Mouse (Mus musculus) CH12.LX (cell line): ENCODE data around the gene Mbl1. TPM values are rescaled to one million over a fixed set of nuclear protein-coding genes. Genes with fewer than 3 reads are reported as not detected.

ENCODE experiments used
- DNase-seq: peaks from one replicate; pipeline ENCODE4 v3.0.0-alpha.2; 2013; ENCODE audit errors: extremely low read depth
- H3K27ac ChIP-seq: 2 replicates; pipeline ENCODE4 v1.5.1; 2012; ENCODE audit warnings: low read depth, mild to moderate bottlenecking, control low read depth, moderate library complexity; ENCODE audit not compliant: insufficient read depth
- H3K27me3 ChIP-seq: replicated peaks from 2 replicates; pipeline ENCODE3; 2012; ENCODE audit warnings: inconsistent platforms
- H3K36me3 ChIP-seq, 2 experiments: replicated peaks in 1 of 2; 2 replicates each; pipeline versions ENCODE3 to v1.6.1; 2012; ENCODE audit warnings: inconsistent platforms in 1 of 2, low read length in 1 of 2, mild to moderate bottlenecking in 1 of 2, mixed read lengths in 1 of 2, moderate library complexity in 1 of 2; ENCODE audit not compliant: control insufficient read depth in 1 of 2, insufficient read depth in 1 of 2
- H3K4me1 ChIP-seq, 2 experiments: 2 replicates each; pipeline ENCODE4 v1.6.1; 2012; ENCODE audit warnings: inconsistent platforms in 1 of 2, moderate library complexity in 1 of 2; ENCODE audit not compliant: insufficient read depth in 2 of 2, control insufficient read depth in 1 of 2
- H3K4me2 ChIP-seq: 2 replicates; pipeline ENCODE4 v1.6.1; 2012; ENCODE audit warnings: low read depth, mild to moderate bottlenecking, control low read depth; ENCODE audit not compliant: poor library complexity, insufficient read depth, severe bottlenecking
- H3K4me3 ChIP-seq, 3 experiments: fragments of 150-350 bp in 1 of 3; sonication (generic) in 1 of 3; replicated peaks in 1 of 3; 2 replicates each; pipeline versions ENCODE3 to v1.5.1; 2011 to 2012; ENCODE audit warnings: low read depth in 2 of 3, low read length in 2 of 3, mild to moderate bottlenecking in 2 of 3, moderate library complexity in 2 of 3, control low read depth in 1 of 3, improper control_type of control experiment in 1 of 3, inconsistent platforms in 1 of 3, mixed read lengths in 1 of 3; ENCODE audit not compliant: poor library complexity in 1 of 3
- H3K79me2 ChIP-seq: replicated peaks from 2 replicates; pipeline ENCODE4 v1.6.1; 2012; ENCODE audit warnings: mild to moderate bottlenecking, moderate library complexity; ENCODE audit not compliant: control insufficient read depth, poor library complexity, insufficient read depth, severe bottlenecking; ENCODE audit errors: extremely low read depth
- H3K9ac ChIP-seq: 2 replicates; pipeline ENCODE4 v1.6.1; 2012; ENCODE audit warnings: low read depth, mild to moderate bottlenecking, control low read depth, moderate library complexity; ENCODE audit not compliant: insufficient read depth
- H3K9me3 ChIP-seq: replicated peaks from 2 replicates; pipeline ENCODE3; 2012; ENCODE audit warnings: low read length, inconsistent platforms, mixed read lengths
- BHLHE40 ChIP-seq: IDR thresholded peaks from 2 replicates; pipeline ENCODE4 v1.6.1; 2011; ENCODE audit warnings: mild to moderate bottlenecking, low read depth, low read length, improper control_type of control experiment
- CHD1 ChIP-seq: IDR thresholded peaks from 2 replicates; pipeline ENCODE4 v1.6.1; 2012; ENCODE audit warnings: low read depth, low read length, improper control_type of control experiment, inconsistent platforms
- CHD2 ChIP-seq: IDR thresholded peaks from 2 replicates; pipeline ENCODE4 v1.6.1; 2011; ENCODE audit warnings: low read length, improper control_type of control experiment
- EP300 ChIP-seq: IDR thresholded peaks from 2 replicates; pipeline ENCODE4 v1.6.1; 2011; ENCODE audit warnings: low read length, improper control_type of control experiment
- ETS1 ChIP-seq: conservative IDR thresholded peaks from 2 replicates; pipeline ENCODE4 v1.6.1; 2012; ENCODE audit warnings: low read depth, mild to moderate bottlenecking, inconsistent platforms, low read length, improper control_type of control experiment, moderate library complexity
- GABPA ChIP-seq: IDR thresholded peaks from 2 replicates; pipeline ENCODE4 v1.6.1; 2012; ENCODE audit warnings: low read depth, low read length, improper control_type of control experiment, inconsistent platforms; ENCODE audit not compliant: insufficient replicate concordance
- IRF4 ChIP-seq: IDR thresholded peaks from 2 replicates; pipeline ENCODE4 v1.6.1; 2014; ENCODE audit warnings: low read depth, mild to moderate bottlenecking, inconsistent platforms, low read length, improper control_type of control experiment
- JUND ChIP-seq: conservative IDR thresholded peaks from 2 replicates; pipeline ENCODE4 v1.6.1; 2011; ENCODE audit warnings: low read depth, low read length, improper control_type of control experiment
- KAT2A ChIP-seq: IDR thresholded peaks from 2 replicates; pipeline ENCODE4 v1.6.1; 2012; ENCODE audit warnings: low read length, improper control_type of control experiment, inconsistent platforms; ENCODE audit not compliant: insufficient replicate concordance
- MXI1 ChIP-seq: IDR thresholded peaks from 2 replicates; pipeline ENCODE4 v1.6.1; 2011; ENCODE audit warnings: mild to moderate bottlenecking, low read depth, low read length, improper control_type of control experiment
- NELFE ChIP-seq: IDR thresholded peaks from 2 replicates; pipeline ENCODE4 v1.6.1; 2011; ENCODE audit warnings: low read depth, low read length, improper control_type of control experiment
- NRF1 ChIP-seq: IDR thresholded peaks from 2 replicates; pipeline ENCODE4 v1.6.1; 2014; ENCODE audit warnings: low read depth, mild to moderate bottlenecking, inconsistent platforms, low read length, improper control_type of control experiment, moderate library complexity
- RAD21 ChIP-seq: IDR thresholded peaks from 2 replicates; pipeline ENCODE4 v1.6.1; 2011; ENCODE audit warnings: low read depth, mild to moderate bottlenecking, low read length, improper control_type of control experiment, moderate library complexity
- SIN3A ChIP-seq: IDR thresholded peaks from 2 replicates; pipeline ENCODE4 v1.6.1; 2012; ENCODE audit warnings: low read length, improper control_type of control experiment, inconsistent platforms
- SMC3 ChIP-seq: IDR thresholded peaks from 2 replicates; pipeline ENCODE4 v1.6.1; 2011; ENCODE audit warnings: low read depth, low read length, improper control_type of control experiment
- TBP ChIP-seq: conservative IDR thresholded peaks from 2 replicates; pipeline ENCODE4 v1.6.1; 2011; ENCODE audit warnings: low read depth, low read length, improper control_type of control experiment
- TCF12 ChIP-seq: IDR thresholded peaks from 2 replicates; pipeline ENCODE4 v1.6.1; 2014; ENCODE audit warnings: low read depth, mild to moderate bottlenecking, inconsistent platforms, low read length, improper control_type of control experiment
- UBTF ChIP-seq: IDR thresholded peaks from 2 replicates; pipeline ENCODE4 v1.6.1; 2012; ENCODE audit warnings: low read depth, mild to moderate bottlenecking, inconsistent platforms, low read length, improper control_type of control experiment, moderate library complexity
- ZC3H11A ChIP-seq: IDR thresholded peaks from 2 replicates; pipeline ENCODE4 v1.6.1; 2012; ENCODE audit warnings: low read depth, mild to moderate bottlenecking, inconsistent platforms, low read length, improper control_type of control experiment
- dilution Hi-C: fragments of 300-500 bp; cut with MboI; formaldehyde crosslinking; loops from 2 replicates; pipeline ENCODE4 v1.14.3; 2020; ENCODE audit warnings: low sequenced_read_pairs; ENCODE audit not compliant: extremely low pct_unique_long_range_greater_than_20kb, extremely low pct_ligation_motif_present
- in situ Hi-C: fragments of 300-500 bp; cut with MboI; formaldehyde crosslinking; loops from 3 replicates; pipeline ENCODE4 v1.14.3; 2019; ENCODE audit warnings: low sequenced_read_pairs, low pct_ligation_motif_present, low pct_unique_long_range_greater_than_20kb, mixed read lengths
- polyA plus RNA-seq: library from polyadenylated mRNA; unstranded; fragments of >175 nt; gene quantifications from 2 replicates; pipeline ENCODE4 v1.2.1, GENCODE M21; 2012; ENCODE audit warnings: low read depth; ENCODE audit not compliant: insufficient read length
- total RNA-seq, 2 experiments: library from RNA; depleted of rRNA; stranded (reverse); fragments of 300-350 nt in 1 of 2; fragments of >200 nt in 1 of 2; gene quantifications; 2 replicates each; pipeline ENCODE4 v1.2.3; 2012 to 2014

Gene Mbl1
- total and polyA plus RNA-seq, 3 experiments: not detected

GRCm38 (mm10) chr14:41131540-41131939 lies 19.7 kb upstream of the Mbl1 start, which contains the start of gene Sftpa1:
Gene Sftpa1, plus strand, starts transcription at chr14:41131782.
- in situ Hi-C loops: no loop called here
- DNase-seq: no peak
- H3K27me3 ChIP-seq: no peaks in the 10 kb centered on the region
- no peaks in the 10 kb centered on the region for H3K9me3 ChIP-seq
- no peak within 1 kb of the TSS for H3K4me3 ChIP-seq
- H3K9ac ChIP-seq: no peak within 1 kb of the TSS
- dilution Hi-C loops: no loop called here
- H3K4me2 ChIP-seq: no peak within 1 kb of the TSS
- no peak within 1 kb of the TSS for H3K27ac ChIP-seq
- H3K79me2 ChIP-seq: no peaks in the 10 kb centered on the region
- TF ChIP-seq NRF1 (no peak), TBP (no peak), SIN3A (no peak), TCF12 (no peak), MXI1 (no peak), EP300 (no peak), CHD1 (no peak), CHD2 (no peak), UBTF (no peak), IRF4 (no peak), GABPA (no peak)
- TF ChIP-seq, all 38 proteins: peak for 0
- Histone ChIP-seq H3K36me3 (no peaks in the 10 kb centered on the region), H3K4me1 (no peaks in the 10 kb centered on the region; a peak in 1 of 4 replicates)

GRCm38 (mm10) chr14:41137006-41137405 lies 14.3 kb upstream of the Mbl1 start:
- no peaks in the 10 kb centered on the region for H3K36me3 ChIP-seq
- H3K9ac ChIP-seq: no peak overlapping the region
- TF ChIP-seq MXI1 (no peak), NELFE (no peak), BHLHE40 (no peak), RAD21 (no peak), TCF12 (no peak), KAT2A (no peak), SMC3 (no peak), JUND (no peak), ETS1 (no peak), CHD1 (no peak), ZC3H11A (no peak), UBTF (no peak), NRF1 (no peak)
- no peaks in the 10 kb centered on the region for H3K79me2 ChIP-seq
- H3K4me1 ChIP-seq: no peaks in the 10 kb centered on the region
- H3K27ac ChIP-seq: no peak overlapping the region
- no peaks in the 10 kb centered on the region for H3K9me3 ChIP-seq
- no peak overlapping the region for H3K4me3 ChIP-seq
- H3K4me2 ChIP-seq: no peak overlapping the region
- no peak for DNase-seq
- no peaks in the 10 kb centered on the region for H3K27me3 ChIP-seq
- in situ Hi-C loops: no loop called here
- dilution Hi-C loops: no loop called here
